Mouse (Mus musculus) intestine, embryonic 16.5 days (tissue): ENCODE results near the gene Lce1c. TPM values are rescaled to one million over a fixed set of nuclear protein-coding genes. Genes with fewer than 3 reads are reported as not detected.

Experiments
- ATAC-seq: fragments of 200-750 bp; cut with Nextera tagmentation; 2 replicates; pipeline ENCODE4 v1.8.0; 2017; ENCODE audit warnings: moderate TSS enrichment, moderate library complexity
- H3K27ac ChIP-seq: fragments of 300-500 bp; sonication (generic); 2 replicates; pipeline ENCODE4 v1.5.1; 2014; ENCODE audit warnings: mild to moderate bottlenecking, low read length
- H3K27me3 ChIP-seq: fragments of 300-500 bp; sonication (generic); replicated peaks from 2 replicates; pipeline ENCODE4 v1.6.1; 2014; ENCODE audit warnings: low read length, control low read depth, mixed read lengths; ENCODE audit not compliant: control insufficient read depth, insufficient read depth
- H3K36me3 ChIP-seq: fragments of 300-500 bp; sonication (generic); 2 replicates; pipeline ENCODE4 v1.6.1; 2014; ENCODE audit warnings: low read length, control low read depth; ENCODE audit not compliant: control insufficient read depth, insufficient read depth
- H3K4me1 ChIP-seq: fragments of 300-500 bp; sonication (generic); 2 replicates; pipeline ENCODE4 v1.6.1; 2014; ENCODE audit warnings: low read length, control low read depth, mixed read lengths; ENCODE audit not compliant: control insufficient read depth, insufficient read depth
- H3K4me2 ChIP-seq: fragments of 300-500 bp; sonication (generic); 2 replicates; pipeline ENCODE4 v1.6.1; 2014; ENCODE audit warnings: low read depth, low read length, control low read depth
- H3K4me3 ChIP-seq: fragments of 300-500 bp; sonication (generic); 2 replicates; pipeline ENCODE4 v1.5.1; 2014; ENCODE audit warnings: mild to moderate bottlenecking, low read length
- H3K9ac ChIP-seq: fragments of 300-500 bp; sonication (generic); 2 replicates; pipeline ENCODE4 v1.6.1; 2014; ENCODE audit warnings: low read depth, low read length
- H3K9me3 ChIP-seq: fragments of 300-500 bp; sonication (generic); 2 replicates; pipeline ENCODE4 v1.6.1; 2016; ENCODE audit warnings: low read length, control low read depth; ENCODE audit not compliant: control insufficient read depth
- WGBS: fragments of 180-500 bp; shearing (Covaris S2); extraction: QIAGEN DNeasy Blood & Tissue Kit; methylation state at CpG from one replicate; pipeline ENCODE4 v1.1.7; 2014; 5-methylcytosine and 5-hydroxymethylcytosine counted together
- polyA plus RNA-seq: library from polyadenylated mRNA; unstranded; fragments of >200 nt; fragmentation: Nextera tagmentation; extraction: Ambion mirVana; gene quantifications from 2 replicates; pipeline ENCODE4 v1.2.1, GENCODE M21; 2015

Gene Lce1c
- polyA plus RNA-seq, 1 experiment from 2014 or later = not detected

DNA sequence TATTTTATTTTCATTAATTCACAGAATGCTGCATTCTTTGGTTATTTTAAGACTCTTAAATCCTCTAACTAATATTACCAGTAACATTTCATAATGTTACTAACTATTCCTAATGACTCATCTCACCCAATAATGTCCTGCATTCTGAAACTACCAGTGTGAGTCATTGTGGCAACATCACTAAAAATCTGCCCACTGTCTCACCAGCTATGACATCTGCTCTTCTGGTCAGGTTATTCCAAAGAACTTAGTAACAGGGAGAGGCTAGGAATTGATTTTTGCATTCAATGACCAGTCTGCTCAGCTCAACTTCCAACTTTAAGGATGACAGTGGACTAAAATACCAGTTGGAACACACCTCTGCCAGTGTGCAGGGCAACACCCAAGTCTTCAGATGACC is 12.6 kb downstream of the Lce1c start:
- H3K9ac ChIP-seq = no peak overlapping the region
- no peak for ATAC-seq
- H3K4me3 ChIP-seq = no peak overlapping the region
- no peak overlapping the region for H3K27ac ChIP-seq
- H3K36me3 ChIP-seq = no peaks in the 10 kb centered on the region
- H3K9me3 ChIP-seq = no peaks in the 10 kb centered on the region
- no peaks in the 10 kb centered on the region for H3K27me3 ChIP-seq
- no peaks in the 10 kb centered on the region for H3K4me1 ChIP-seq
- no peak overlapping the region for H3K4me2 ChIP-seq

GRCm38 (mm10) chr3:92694613-92695012 is 15.6 kb downstream of the Lce1c start:
- Histone ChIP-seq H3K36me3 (no peaks in the 10 kb centered on the region), H3K4me3 (no peak overlapping the region), H3K4me2 (no peak overlapping the region), H3K4me1 (no peaks in the 10 kb centered on the region), H3K27me3 (no peaks in the 10 kb centered on the region), H3K9me3 (no peaks in the 10 kb centered on the region), H3K9ac (no peak overlapping the region), H3K27ac (no peak overlapping the region)
- ATAC-seq = no peak
- whole genome bisulfite sequencing = 31% methylated on average over 1 of the region's 1 CpGs

GRCm38 (mm10) chr3:92708974-92709373 is 29.9 kb downstream of the Lce1c start, which contains the start of gene Lce1e:
TSS of gene Lce1e (minus strand) at chr3:92709074.
- H3K27ac ChIP-seq = no peak within 1 kb of the TSS
- WGBS = 87% methylated on average over 2 of the region's 2 CpGs
- H3K4me1 ChIP-seq = no peaks in the 10 kb centered on the region
- H3K36me3 ChIP-seq = no peaks in the 10 kb centered on the region
- no peak within 1 kb of the TSS for H3K9ac ChIP-seq
- no peak within 1 kb of the TSS for H3K4me2 ChIP-seq
- H3K9me3 ChIP-seq = no peaks in the 10 kb centered on the region
- H3K27me3 ChIP-seq = no peaks in the 10 kb centered on the region
- no peak for ATAC-seq
- no peak within 1 kb of the TSS for H3K4me3 ChIP-seq

DNA sequence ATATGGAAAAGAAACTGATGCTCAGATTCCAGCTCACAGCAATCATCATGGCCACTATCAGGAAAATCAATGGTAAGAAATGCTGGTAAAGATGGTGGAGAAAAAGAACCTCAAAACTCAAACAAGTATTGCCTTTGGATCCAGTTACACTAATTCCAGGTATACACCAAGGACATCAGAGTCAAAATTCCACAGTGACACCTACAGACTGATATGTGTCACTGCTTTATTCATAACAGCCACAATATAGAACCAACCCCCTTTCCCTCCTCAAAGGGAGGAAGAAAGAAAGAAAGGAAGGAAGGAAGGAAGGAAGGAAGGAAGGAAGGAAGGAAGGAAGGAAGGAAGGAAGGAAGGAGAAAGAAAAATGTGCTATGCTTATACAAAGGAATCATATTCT is 36.1 kb downstream of the Lce1c start:
- no peaks in the 10 kb centered on the region for H3K27me3 ChIP-seq
- no peak overlapping the region for H3K27ac ChIP-seq
- no peak overlapping the region for H3K4me2 ChIP-seq
- H3K4me3 ChIP-seq = no peak overlapping the region
- no peak overlapping the region for H3K9ac ChIP-seq
- H3K9me3 ChIP-seq = no peaks in the 10 kb centered on the region
- ATAC-seq = no peak
- no peaks in the 10 kb centered on the region for H3K4me1 ChIP-seq
- no peaks in the 10 kb centered on the region for H3K36me3 ChIP-seq

- WGBS = 75% methylated on average over 3 of the region's 3 CpGs
- H3K36me3 ChIP-seq = no peaks in the 10 kb centered on the region
- H3K9me3 ChIP-seq = no peaks in the 10 kb centered on the region
- no peak within 1 kb of the TSS for H3K27ac ChIP-seq
- no peak within 1 kb of the TSS for H3K4me2 ChIP-seq
- ATAC-seq = no peak
- H3K4me3 ChIP-seq = no peak within 1 kb of the TSS
- no peaks in the 10 kb centered on the region for H3K4me1 ChIP-seq
- H3K27me3 ChIP-seq = no peaks in the 10 kb centered on the region
- no peak within 1 kb of the TSS for H3K9ac ChIP-seq
Measured at GRCm38 (mm10) chr3:92720250-92720649, 41.2 kb downstream of the Lce1c start, which contains the start of gene Lce1f. TSS of gene Lce1f (minus strand) at chr3:92720350.

DNA sequence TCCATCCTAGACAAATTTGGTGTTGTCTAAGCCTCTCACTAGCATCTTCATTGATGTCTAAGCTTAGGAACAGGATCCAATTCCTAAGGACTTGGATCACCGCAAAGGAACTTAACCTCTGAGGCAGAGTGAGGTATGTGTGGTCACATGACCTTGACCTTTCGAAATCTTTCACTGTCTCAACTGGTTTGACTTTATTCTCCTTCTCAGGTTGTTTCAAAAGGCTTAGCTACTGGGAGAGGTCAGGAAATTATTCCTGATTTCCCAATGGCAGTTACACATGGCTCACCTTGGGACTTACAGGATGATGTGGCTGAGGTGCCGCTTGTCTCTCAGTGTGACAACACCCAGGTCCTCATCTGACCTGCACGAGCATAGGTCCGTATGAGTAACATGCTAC is 43.6 kb downstream of the Lce1c start:
- no peak overlapping the region for H3K4me3 ChIP-seq
- no peaks in the 10 kb centered on the region for H3K4me1 ChIP-seq
- H3K27ac ChIP-seq = no peak overlapping the region
- H3K4me2 ChIP-seq = no peak overlapping the region
- 81% methylated on average over 5 of the region's 5 CpGs for WGBS
- no peak overlapping the region for H3K9ac ChIP-seq
- no peaks in the 10 kb centered on the region for H3K27me3 ChIP-seq
- H3K36me3 ChIP-seq = no peaks in the 10 kb centered on the region
- ATAC-seq = no peak
- H3K9me3 ChIP-seq = no peaks in the 10 kb centered on the region

Other genes starting within 250 kb of the Lce1c start
- gene Gm9774, start 249.8 kb upstream of the Lce1c start, polyA plus RNA-seq = 5.4 and 6.0 TPM in 2 replicates
- gene Sprr2k, start 246.7 kb upstream of the Lce1c start, polyA plus RNA-seq = not detected in 2 replicates
- 0.22 TPM in 1 of 2 replicates, not detected in the other for gene Sprr1b, start 240.5 kb upstream of the Lce1c start, polyA plus RNA-seq
- gene Sprr3, start 220.5 kb upstream of the Lce1c start, polyA plus RNA-seq = not detected in 2 replicates
- gene Sprr1a, start 193.4 kb upstream of the Lce1c start, polyA plus RNA-seq = 0.34 and 1.0 TPM in 2 replicates
- gene Sprr4, start 178.8 kb upstream of the Lce1c start, polyA plus RNA-seq = not detected in 2 replicates
- gene 2310046K23Rik, start 144.7 kb upstream of the Lce1c start, polyA plus RNA-seq = not detected in 2 replicates
- 0.13 TPM in 1 of 2 replicates, not detected in the other for gene Ivl, start 105.5 kb upstream of the Lce1c start, polyA plus RNA-seq
- 10.9 and 18.8 TPM in 2 replicates for gene Smcp, start 90.2 kb upstream of the Lce1c start, polyA plus RNA-seq
- gene 2210017I01Rik, start 71.8 kb upstream of the Lce1c start, polyA plus RNA-seq = not detected in 2 replicates
- gene Lce6a, start 57.6 kb upstream of the Lce1c start, polyA plus RNA-seq = not detected in 2 replicates
- gene Lce1a1, start 30.9 kb upstream of the Lce1c start, polyA plus RNA-seq = not detected in 2 replicates
- gene Lce1b, start 22.3 kb upstream of the Lce1c start, polyA plus RNA-seq = not detected in 2 replicates
- gene Lce1a2, start 8.9 kb upstream of the Lce1c start, polyA plus RNA-seq = not detected in 2 replicates
- not detected in 2 replicates for gene Lce1d, start 8.0 kb downstream of the Lce1c start, polyA plus RNA-seq
- gene Lce1e, start 29.8 kb downstream of the Lce1c start, polyA plus RNA-seq = not detected in 2 replicates
- not detected in 2 replicates for gene Lce1f, start 41.1 kb downstream of the Lce1c start, polyA plus RNA-seq
- not detected in 2 replicates for gene Gm38119, start 59.8 kb downstream of the Lce1c start, polyA plus RNA-seq
- not detected in 2 replicates for gene Lce1g, start 73.1 kb downstream of the Lce1c start, polyA plus RNA-seq
- not detected in 2 replicates for gene Lce1h, start 85.8 kb downstream of the Lce1c start, polyA plus RNA-seq
- not detected in 2 replicates for gene Lce1i, start 99.7 kb downstream of the Lce1c start, polyA plus RNA-seq
- not detected in 2 replicates for gene Lce1j, start 111.3 kb downstream of the Lce1c start, polyA plus RNA-seq
- gene Lce1k, start 128.6 kb downstream of the Lce1c start, polyA plus RNA-seq = not detected in 2 replicates
- gene Kprp, start 148.0 kb downstream of the Lce1c start, polyA plus RNA-seq = not detected in 2 replicates
- gene Lce1l, start 172.0 kb downstream of the Lce1c start, polyA plus RNA-seq = not detected in 2 replicates
- not detected in 2 replicates for gene 2310050C09Rik, start 191.0 kb downstream of the Lce1c start, polyA plus RNA-seq
- gene Lce3a, start 247.0 kb downstream of the Lce1c start, polyA plus RNA-seq = not detected in 2 replicates